Mouse (Mus musculus) lung, adult 2 months (tissue): ENCODE results near the gene Myh9.

Experiments used
- CTCF ChIP-seq: fragments of 200-500 bp; IDR thresholded peaks from 2 replicates; pipeline ENCODE4 v1.5.1; 2011; ENCODE audit warnings: mild to moderate bottlenecking, low read length, control low read depth; ENCODE audit not compliant: insufficient read depth
- POLR2A ChIP-seq: fragments of 200-500 bp; IDR thresholded peaks from 2 replicates; pipeline ENCODE4 v1.6.1; 2011; ENCODE audit warnings: low read depth, mild to moderate bottlenecking, control low read depth, low read length, borderline replicate concordance; ENCODE audit errors: extremely low read depth

- no peak for TF ChIP-seq CTCF
- TF ChIP-seq POLR2A, result no peak
These were observed 26.4 kb upstream of the Myh9 start for GRCm38 (mm10) chr15:77868340-77868739.
